Mouse (Mus musculus): ENCODE data around the gene Adamts9. TPM values are rescaled to one million over a fixed set of nuclear protein-coding genes. Genes with fewer than 3 reads are reported as not detected.

Gene Adamts9
- polyA plus RNA-seq, 1 experiment from 2014 or later, result 2.1 TPM

DNA sequence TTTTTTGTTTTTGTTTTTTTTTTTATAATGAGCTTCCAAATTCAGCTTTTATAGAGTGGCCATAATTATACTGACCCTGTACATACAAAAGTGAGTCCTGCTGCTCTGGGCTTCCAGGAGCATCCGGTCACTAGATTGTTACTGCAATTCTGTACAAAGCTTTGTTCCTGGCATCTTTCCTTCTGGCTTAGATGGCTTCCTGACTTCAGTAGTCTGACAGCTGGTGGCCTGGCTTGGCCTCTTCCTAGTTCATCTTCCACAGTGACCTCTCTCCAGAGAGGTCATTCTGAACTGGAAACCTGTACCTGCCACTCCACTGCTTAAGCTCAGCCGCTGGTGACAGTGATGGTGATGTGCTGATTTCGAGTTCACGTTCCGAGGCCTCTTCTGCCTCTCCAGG is 217.2 kb downstream of the Adamts9 start:
- Histone ChIP-seq H3K4me3 (no peak overlapping the region), H3K27ac (no peak overlapping the region), H3K9me3 (no peaks in the 10 kb centered on the region), H3K36me3 (no peaks in the 10 kb centered on the region), H3K27me3 (ENCODE audit: insufficient read depth, poor library complexity, severe bottlenecking) (no peaks in the 10 kb centered on the region), H3K4me1 (replicated peaks) (peaks cover 32% of the 10 kb centered on the region)
- WGBS, result 74% methylated on average over 5 of the region's 5 CpGs
- no peak for DNase-seq (ENCODE audit: low spot score)

DNA sequence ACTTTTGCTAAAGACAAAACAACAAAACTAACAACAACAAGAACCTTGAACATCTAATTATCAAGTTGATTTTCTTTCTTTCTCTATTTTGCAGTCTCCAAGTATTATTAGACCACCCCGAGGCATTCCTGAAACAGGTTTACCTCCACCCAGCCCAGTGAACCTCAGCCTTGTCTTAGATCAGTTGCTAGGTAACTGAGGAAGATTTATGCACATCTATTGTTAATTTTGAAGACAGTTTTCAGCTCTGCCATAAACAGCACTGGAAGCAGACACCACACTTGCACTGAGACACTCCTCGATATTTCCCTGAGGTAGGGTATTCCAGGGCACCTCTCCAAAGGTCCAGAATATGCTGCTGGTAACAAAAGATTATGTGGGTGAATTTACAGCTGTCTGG is 218.9 kb downstream of the Adamts9 start:
- Histone ChIP-seq H3K9me3 (no peaks in the 10 kb centered on the region), H3K36me3 (no peaks in the 10 kb centered on the region), H3K4me1 (replicated peaks) (peaks cover 32% of the 10 kb centered on the region), H3K4me3 (no peak overlapping the region), H3K27me3 (ENCODE audit: insufficient read depth, poor library complexity, severe bottlenecking) (no peaks in the 10 kb centered on the region), H3K27ac (no peak overlapping the region)
- no peak for DNase-seq (ENCODE audit: low spot score)
- 66% methylated on average over 2 of the region's 2 CpGs for WGBS

Other genes with a start within 250 kb of the Adamts9 start
- gene Prickle2, start 237.3 kb downstream of the Adamts9 start, polyA plus RNA-seq (2016; fragmentation: Nextera tagmentation; extraction: Ambion mirVana), result 4.9 and 8.4 TPM in 2 replicates
- 0.30 and 0.90 TPM in 2 replicates for gene A730049H05Rik, start 127.0 kb downstream of the Adamts9 start, polyA plus RNA-seq (2016; fragmentation: Nextera tagmentation; extraction: Ambion mirVana)
- gene Gm15737, start 74.1 kb downstream of the Adamts9 start, polyA plus RNA-seq (2016; fragmentation: Nextera tagmentation; extraction: Ambion mirVana), result 0.03 TPM in 1 of 2 replicates, not detected in the other